Mouse (Mus musculus) layer of hippocampus, adult 11-12 months (tissue): ENCODE results near the gene Tm9sf4.

Experiments used
- DNase-seq: peaks from one replicate; pipeline ENCODE4 v3.0.0; 2022; ENCODE audit warnings: low spot score

Tm9sf4 gene

GRCm38 (mm10) chr2:153215421-153215820 is 54.3 kb downstream of the Tm9sf4 start:
- DNase-seq = no peak

GRCm38 (mm10) chr2:153217826-153218340 is 56.8 kb downstream of the Tm9sf4 start:
- no peak for DNase-seq

GRCm38 (mm10) chr2:153218516-153218915 is 57.4 kb downstream of the Tm9sf4 start:
- no peak for DNase-seq

- no peak for DNase-seq
These were observed 60.5 kb downstream of the Tm9sf4 start for GRCm38 (mm10) chr2:153221620-153222019.

- no peak for DNase-seq
These were observed 61.0 kb downstream of the Tm9sf4 start for GRCm38 (mm10) chr2:153222130-153222529.

- no peak for DNase-seq
These were observed 61.5 kb downstream of the Tm9sf4 start for GRCm38 (mm10) chr2:153222566-153222965.

GRCm38 (mm10) chr2:153224946-153225594 is 64.0 kb downstream of the Tm9sf4 start, which contains the start of gene Tspyl3:
Gene Tspyl3 (minus strand): TSS chr2:153225441.
- DNase-seq = peak; percentile 39

- no peak for DNase-seq
These were observed 64.5 kb downstream of the Tm9sf4 start for GRCm38 (mm10) chr2:153225595-153225953.

- no peak for DNase-seq
These were observed 66.9 kb downstream of the Tm9sf4 start for GRCm38 (mm10) chr2:153227959-153228358.

- DNase-seq = no peak
These were observed 67.4 kb downstream of the Tm9sf4 start for GRCm38 (mm10) chr2:153228523-153228922.

GRCm38 (mm10) chr2:153237193-153237592 is 76.1 kb downstream of the Tm9sf4 start:
- DNase-seq = no peak

- DNase-seq = no peak
These were observed 76.8 kb downstream of the Tm9sf4 start for GRCm38 (mm10) chr2:153237891-153238290.

GRCm38 (mm10) chr2:153238406-153238805 is 77.3 kb downstream of the Tm9sf4 start:
- DNase-seq = no peak

- DNase-seq = no peak
These were observed 78.1 kb downstream of the Tm9sf4 start for GRCm38 (mm10) chr2:153239021-153239859.

- DNase-seq = no peak
These were observed 78.9 kb downstream of the Tm9sf4 start for GRCm38 (mm10) chr2:153239860-153240480.

GRCm38 (mm10) chr2:153240701-153241235 is 79.7 kb downstream of the Tm9sf4 start:
- DNase-seq = no peak

- DNase-seq = peak; percentile 90
These were observed 80.3 kb downstream of the Tm9sf4 start, which contains the start of the genes Plagl2 and Pofut1 for GRCm38 (mm10) chr2:153241250-153242014. Gene Plagl2 (minus strand): TSS chr2:153241426. Gene Pofut1 (plus strand): TSS chr2:153241533.

GRCm38 (mm10) chr2:153242156-153242555 is 81.1 kb downstream of the Tm9sf4 start:
- DNase-seq = no peak

GRCm38 (mm10) chr2:153249751-153250150 is 88.6 kb downstream of the Tm9sf4 start:
- no peak for DNase-seq

- DNase-seq = no peak
These were observed 95.5 kb downstream of the Tm9sf4 start for GRCm38 (mm10) chr2:153256604-153257003.
